Mouse (Mus musculus): Measurements from ENCODE around the gene Klhl5. TPM values are rescaled to one million over a fixed set of nuclear protein-coding genes. Genes with fewer than 3 reads are reported as not detected.

Klhl5 gene
- polyA plus RNA-seq, 1 experiment from 2014 or later = 17.6 TPM

- no peak overlapping the region for H3K27ac ChIP-seq
- H3K4me1 ChIP-seq = 0 out of 2 replicates have a peak, but pooled peaks cover 2% of the 10 kb centered on the region
- no peak overlapping the region for H3K9ac ChIP-seq
- H3K4me3 ChIP-seq = no peak overlapping the region
- H3K36me3 ChIP-seq = peaks cover 7% of the 10 kb centered on the region
- WGBS = 93% methylated on average over 3 of the region's 3 CpGs
- ATAC-seq (ENCODE audit: insufficient number of reproducible peaks, low FRiP score, low TSS enrichment, low read depth) = no peak
- no peak overlapping the region for H3K4me2 ChIP-seq
- H3K9me3 ChIP-seq = no peaks in the 10 kb centered on the region
- H3K27me3 ChIP-seq = no peaks in the 10 kb centered on the region
Observed at GRCm38 (mm10) chr5:65151276-65151675, 43.9 kb downstream of the Klhl5 start.

DNA sequence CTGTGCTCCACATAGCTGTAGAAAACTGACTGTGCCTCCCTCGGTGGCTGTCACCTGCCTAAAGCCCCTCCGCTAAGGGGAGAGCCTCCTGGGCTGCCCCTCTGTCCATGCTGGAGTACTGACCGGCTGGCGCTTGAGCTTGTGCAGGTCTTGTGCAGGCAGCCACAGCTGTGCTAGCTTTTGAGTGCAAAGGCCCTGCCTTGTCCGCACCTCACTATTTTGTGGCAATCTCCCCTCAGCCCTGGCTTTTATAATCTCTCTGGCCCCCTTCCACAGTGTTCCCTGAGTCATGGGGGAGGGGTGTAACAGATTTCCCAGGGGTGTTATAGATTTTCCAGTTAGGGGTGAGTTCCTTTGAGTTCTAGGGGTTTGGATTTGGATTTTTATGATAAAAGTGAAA is 44.4 kb downstream of the Klhl5 start:
- Histone ChIP-seq H3K36me3 (peaks cover 9% of the 10 kb centered on the region), H3K4me3 (no peak overlapping the region), H3K9ac (no peak overlapping the region), H3K9me3 (no peaks in the 10 kb centered on the region), H3K4me1 (0 out of 2 replicates have a peak, but pooled peaks cover 2% of the 10 kb centered on the region), H3K27ac (no peak overlapping the region), H3K27me3 (no peaks in the 10 kb centered on the region), H3K4me2 (no peak overlapping the region)
- WGBS = 72% methylated on average over 5 of the region's 5 CpGs
- ATAC-seq (ENCODE audit: insufficient number of reproducible peaks, low FRiP score, low TSS enrichment, low read depth) = no peak

- Histone ChIP-seq H3K4me2 (no peak overlapping the region), H3K27ac (no peak overlapping the region), H3K4me3 (no peak overlapping the region), H3K9me3 (no peaks in the 10 kb centered on the region), H3K36me3 (peaks cover 10% of the 10 kb centered on the region; the same call in 1 of the 2 replicates), H3K27me3 (no peaks in the 10 kb centered on the region), H3K9ac (no peak overlapping the region), H3K4me1 (0 out of 2 replicates have a peak, but pooled peaks cover 6% of the 10 kb centered on the region)
- 82% methylated on average over 6 of the region's 6 CpGs for WGBS
- no peak for ATAC-seq (ENCODE audit: insufficient number of reproducible peaks, low FRiP score, low TSS enrichment, low read depth)
Observed at GRCm38 (mm10) chr5:65154287-65154686, 46.9 kb downstream of the Klhl5 start.

GRCm38 (mm10) chr5:65156853-65157252 is 49.5 kb downstream of the Klhl5 start:
- no peaks in the 10 kb centered on the region for H3K9me3 ChIP-seq
- ATAC-seq (ENCODE audit: insufficient number of reproducible peaks, low FRiP score, low TSS enrichment, low read depth) = no peak
- WGBS = 67% methylated on average over 2 of the region's 2 CpGs

DNA sequence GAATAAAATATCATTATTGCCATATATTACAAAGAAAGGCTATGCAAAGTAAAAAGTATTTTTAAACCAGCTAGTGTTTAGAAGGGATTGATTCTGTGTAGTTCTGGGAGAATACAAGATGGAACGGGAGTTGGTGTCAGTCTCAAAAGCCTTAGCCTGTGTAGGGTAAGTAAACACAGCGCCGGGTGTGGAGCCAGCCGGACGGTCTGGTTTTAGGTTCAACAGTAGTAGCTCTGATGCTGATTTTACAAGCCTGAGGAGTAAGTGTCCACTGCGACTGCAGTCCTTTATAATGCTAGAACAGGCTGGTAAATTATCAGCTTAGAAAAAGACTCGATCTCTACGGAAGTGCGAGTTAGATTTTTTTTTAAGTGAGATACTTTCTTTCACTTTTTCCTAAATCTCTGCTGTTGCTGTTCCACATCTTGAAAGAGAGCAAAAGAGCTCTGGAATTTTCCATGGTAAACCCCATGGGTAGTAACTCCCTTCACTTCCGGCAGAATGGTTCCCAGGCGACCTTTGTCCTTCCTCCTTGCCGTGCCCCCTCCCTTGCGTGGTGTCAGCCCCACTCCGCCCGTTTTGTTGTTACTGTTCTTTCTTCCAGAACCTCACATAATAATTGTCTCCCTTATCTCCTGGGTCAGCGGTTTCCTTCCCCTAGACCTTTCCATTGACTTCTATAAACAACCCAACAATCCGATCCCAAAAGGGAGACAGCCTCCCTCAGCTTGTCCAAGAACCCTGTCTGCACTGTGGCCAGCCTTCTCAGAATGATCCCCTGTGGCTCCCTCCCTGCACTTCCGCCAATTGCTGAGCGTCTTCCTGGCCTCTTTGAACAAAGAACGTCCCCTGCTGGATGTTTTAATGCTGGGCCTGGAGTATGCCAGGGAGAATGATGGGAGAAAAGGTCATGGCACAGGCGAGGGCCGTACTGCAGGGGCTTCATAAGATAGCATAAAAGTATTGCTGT is 50.4 kb downstream of the Klhl5 start:
- 72% methylated on average over 22 of the region's 22 CpGs for WGBS

More at GRCm38 (mm10) chr5:65156853-65157252, 49.5 kb downstream of the Klhl5 start:
- Histone ChIP-seq H3K27me3 (no peaks in the 10 kb centered on the region), H3K36me3 (peaks cover 16% of the 10 kb centered on the region; the same call in 1 of the 2 replicates), H3K9ac (no peak overlapping the region), H3K4me1 (0 out of 2 replicates have a peak, but pooled peaks cover 4% of the 10 kb centered on the region), H3K4me2 (no peak overlapping the region), H3K4me3 (no peak overlapping the region), H3K27ac (no peak overlapping the region)

DNA sequence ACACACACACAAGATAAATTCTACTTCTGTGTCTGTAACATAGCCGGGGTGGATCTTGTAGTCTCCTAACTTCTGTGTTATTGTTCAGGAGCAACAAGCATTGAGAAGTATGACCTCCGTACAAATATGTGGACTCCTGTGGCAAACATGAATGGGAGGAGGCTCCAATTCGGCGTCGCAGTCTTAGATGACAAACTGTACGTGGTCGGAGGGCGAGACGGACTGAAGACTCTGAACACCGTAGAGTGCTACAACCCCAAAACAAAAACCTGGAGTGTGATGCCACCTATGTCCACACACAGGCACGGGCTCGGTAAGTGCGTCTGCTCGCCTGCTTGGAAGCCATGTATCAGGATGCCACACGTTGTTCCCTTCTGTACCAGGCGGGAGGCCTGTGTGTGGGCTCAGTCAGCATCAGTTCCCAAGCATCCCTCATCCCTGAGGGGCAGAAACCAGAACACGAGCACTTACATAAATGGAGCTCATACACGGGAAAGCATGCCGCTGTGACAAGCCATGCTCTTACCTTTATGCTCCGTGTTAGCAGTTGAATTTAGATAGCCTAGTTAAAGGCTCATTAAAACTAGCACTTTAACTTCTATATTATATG is 51.5 kb downstream of the Klhl5 start:
- H3K9me3 ChIP-seq = no peaks in the 10 kb centered on the region
- H3K9ac ChIP-seq = no peak overlapping the region
- no peak overlapping the region for H3K27ac ChIP-seq
- H3K27me3 ChIP-seq = no peaks in the 10 kb centered on the region
- no peak overlapping the region for H3K4me2 ChIP-seq
- peaks cover 25% of the 10 kb centered on the region for H3K36me3 ChIP-seq
- no peak overlapping the region for H3K4me3 ChIP-seq
- ATAC-seq (ENCODE audit: insufficient number of reproducible peaks, low FRiP score, low TSS enrichment, low read depth) = no peak
- WGBS = 85% methylated on average over 20 of the region's 20 CpGs
- peaks cover 7% of the 10 kb centered on the region; the same call in 1 of the 2 replicates for H3K4me1 ChIP-seq

More for the DNA sequence above, 50.4 kb downstream of the Klhl5 start:
- Histone ChIP-seq H3K4me2 (no peak overlapping the region), H3K4me3 (no peak overlapping the region), H3K27me3 (no peaks in the 10 kb centered on the region), H3K9ac (no peak overlapping the region), H3K4me1 (0 out of 2 replicates have a peak, but pooled peaks cover 4% of the 10 kb centered on the region), H3K9me3 (no peaks in the 10 kb centered on the region), H3K36me3 (peaks cover 17% of the 10 kb centered on the region; the same call in 1 of the 2 replicates), H3K27ac (no peak overlapping the region)
- ATAC-seq (ENCODE audit: insufficient number of reproducible peaks, low FRiP score, low TSS enrichment, low read depth) = no peak

DNA sequence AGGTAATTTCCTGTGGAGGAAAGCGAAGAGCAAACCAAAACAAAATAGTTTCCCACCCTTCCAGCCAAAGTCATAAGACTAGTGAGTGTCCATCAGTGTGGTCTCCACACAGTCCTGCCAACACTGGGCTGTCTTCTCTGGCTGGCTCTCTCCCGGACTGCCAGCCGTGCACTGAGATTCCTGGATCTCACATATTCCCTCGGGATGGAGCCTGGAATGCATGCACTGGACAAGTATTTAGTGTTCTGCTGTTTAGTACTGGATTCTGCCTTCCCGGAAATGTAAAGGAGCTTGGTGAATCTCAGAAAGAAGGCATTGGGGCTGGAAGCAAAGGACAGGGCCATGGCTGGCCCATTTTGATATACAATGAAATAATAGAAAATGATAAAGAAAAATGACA is 55.7 kb downstream of the Klhl5 start:
- 56% methylated on average over 5 of the region's 5 CpGs for WGBS

GRCm38 (mm10) chr5:65163489-65164092 is 56.3 kb downstream of the Klhl5 start:
- H3K27ac ChIP-seq = no peak overlapping the region
- ATAC-seq (ENCODE audit: insufficient number of reproducible peaks, low FRiP score, low TSS enrichment, low read depth) = no peak
- H3K4me2 ChIP-seq = no peak overlapping the region
- no peak overlapping the region for H3K4me3 ChIP-seq
- WGBS = 76% methylated on average over 17 of the region's 17 CpGs
- H3K9me3 ChIP-seq = no peaks in the 10 kb centered on the region
- no peaks in the 10 kb centered on the region for H3K27me3 ChIP-seq
- peaks cover 3% of the 10 kb centered on the region; the same call in 1 of the 2 replicates for H3K4me1 ChIP-seq
- no peak overlapping the region for H3K9ac ChIP-seq
- peaks cover 36% of the 10 kb centered on the region for H3K36me3 ChIP-seq

More for the DNA sequence above, 55.7 kb downstream of the Klhl5 start:
- Histone ChIP-seq H3K36me3 (peaks cover 40% of the 10 kb centered on the region), H3K27ac (no peak overlapping the region), H3K4me2 (no peak overlapping the region), H3K9me3 (no peaks in the 10 kb centered on the region), H3K4me1 (peaks cover 3% of the 10 kb centered on the region; the same call in 1 of the 2 replicates), H3K9ac (no peak overlapping the region), H3K4me3 (no peak overlapping the region), H3K27me3 (no peaks in the 10 kb centered on the region)
- ATAC-seq (ENCODE audit: insufficient number of reproducible peaks, low FRiP score, low TSS enrichment, low read depth) = no peak

GRCm38 (mm10) chr5:65170206-65170605 is 62.9 kb downstream of the Klhl5 start:
- no peak overlapping the region for H3K9ac ChIP-seq
- WGBS = 70% methylated on average over 9 of the region's 9 CpGs
- H3K36me3 ChIP-seq = peaks cover 7% of the 10 kb centered on the region; the same call in 1 of the 2 replicates
- H3K27me3 ChIP-seq = 0 out of 2 replicates have a peak, but pooled peaks cover 4% of the 10 kb centered on the region
- H3K4me1 ChIP-seq = peaks cover 6% of the 10 kb centered on the region
- H3K4me3 ChIP-seq = no peak overlapping the region
- H3K27ac ChIP-seq = no peak overlapping the region
- no peaks in the 10 kb centered on the region for H3K9me3 ChIP-seq
- ATAC-seq (ENCODE audit: insufficient number of reproducible peaks, low FRiP score, low TSS enrichment, low read depth) = no peak
- H3K4me2 ChIP-seq = no peak overlapping the region

GRCm38 (mm10) chr5:65175035-65175917 is 67.9 kb downstream of the Klhl5 start:
- no peak overlapping the region for H3K9ac ChIP-seq
- 0 out of 2 replicates have a peak, but pooled peaks cover 4% of the 10 kb centered on the region for H3K27me3 ChIP-seq
- H3K27ac ChIP-seq = no peak overlapping the region
- H3K36me3 ChIP-seq = no peaks in the 10 kb centered on the region
- no peak overlapping the region for H3K4me3 ChIP-seq
- 0 out of 2 replicates have a peak, but pooled peaks have one; percentile 24 for ATAC-seq (ENCODE audit: insufficient number of reproducible peaks, low FRiP score, low TSS enrichment, low read depth)
- H3K4me2 ChIP-seq = no peak overlapping the region
- no peaks in the 10 kb centered on the region for H3K9me3 ChIP-seq
- 61% methylated on average over 26 of the region's 26 CpGs for WGBS
- H3K4me1 ChIP-seq = peaks cover 12% of the 10 kb centered on the region
